26 mouse cellular contexts compared by ENCODE assay signal in the genomic region with DNA sequence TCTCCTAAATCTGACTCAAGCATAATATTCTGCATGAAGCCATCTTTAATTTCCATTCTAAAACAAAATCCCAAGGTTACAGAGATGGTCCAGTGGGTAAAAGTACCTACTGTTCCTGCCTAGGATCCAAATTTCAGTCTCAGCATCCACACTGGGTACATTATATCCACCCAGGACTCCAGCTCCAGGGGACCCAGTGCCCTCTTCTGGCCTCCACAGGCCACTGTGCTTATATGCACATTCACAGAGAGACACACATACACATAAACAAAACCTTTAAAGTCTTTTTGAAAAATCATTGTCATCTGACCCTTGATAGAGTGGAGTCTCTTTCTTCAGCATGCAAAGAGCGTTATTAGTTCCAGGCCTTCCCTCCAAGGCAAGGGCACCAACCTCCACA.
DNase-seq lines count a peak whose midpoint lies in the region; ATAC-seq and TF ChIP-seq lines count a peak whose summit lies in the region.
"Had no signal": no experiment of that assay in that cellular context is flagged by ENCODE, and none has a peak within 500 bp of the region (broad histone marks: within the 10 kb centered on the region; RNA-seq: fewer than 3 reads in every experiment).

No protein-coding gene starts in this region.

- no peak for DNase-seq in lung, postnatal 0 days (ENCODE audit: low spot score)
- DNase-seq in lung, postnatal 25 days (ENCODE audit: low spot score) = no peak
- no peak for DNase-seq in MEL (ENCODE audit: low read depth, low spot score)
- DNase-seq in splenic B cell, adult 2 months (ENCODE audit: low read depth, low spot score) = peak; percentile 14
- no peak for DNase-seq in left cerebral cortex, adult 2 months (ENCODE audit: extremely low spot score in 1 of 2, low spot score in 2 of 2)
- DNase-seq: adrenal gland, adult 2 months; cerebellum, adult 9-10 months; cerebellum, postnatal 36 days; gastrocnemius, adult 2 months; gastrocnemius, postnatal 36 days; heart, postnatal 14 days; kidney, adult 11 months; kidney, postnatal 36 days; layer of hippocampus, postnatal 36 days; thymus, postnatal 25 days had no signal

- no peaks in the 10 kb centered on the region for H3K36me3 ChIP-seq in intestine, postnatal 0 days (ENCODE audit: control insufficient read depth, insufficient read depth)
- no peaks in the 10 kb centered on the region for H3K36me3 ChIP-seq in intestine, embryonic 15.5 days
- H3K36me3 ChIP-seq in lung, postnatal 0 days (ENCODE audit: insufficient read depth, low read length) = no peaks in the 10 kb centered on the region
- H3K36me3 ChIP-seq in MEL (ENCODE audit: control insufficient read depth in 1 of 2, insufficient read depth in 2 of 2, low read length in 2 of 2) = peaks cover 0 to 4% of the 10 kb centered on the region in 2 experiments; a peak in 2 of 4 replicates
- no peaks in the 10 kb centered on the region for H3K36me3 ChIP-seq in splenic B cell, adult 2 months (ENCODE audit: control insufficient read depth, insufficient read depth, low read length, poor library complexity, severe bottlenecking)
- H3K36me3 ChIP-seq: G1E; kidney, embryonic 15.5 days; limb, embryonic 10.5 days; limb, embryonic 15.5 days; lung, embryonic 15.5 days; midbrain, embryonic 13.5 days; neural tube, embryonic 13.5 days had no signal

- 98% methylated on average over 1 of the region's 1 CpGs for WGBS in intestine, postnatal 0 days
- WGBS in intestine, embryonic 15.5 days = 97% methylated on average over 1 of the region's 1 CpGs
- WGBS in lung, postnatal 0 days = 100% methylated on average over 1 of the region's 1 CpGs

- no peak overlapping the region for H3K4me3 ChIP-seq in intestine, postnatal 0 days (ENCODE audit: low read depth, low read length)
- H3K4me3 ChIP-seq in intestine, embryonic 15.5 days (replicated peaks) = no peak overlapping the region
- no peak overlapping the region for H3K4me3 ChIP-seq in lung, postnatal 0 days (ENCODE audit: low read depth, low read length)
- H3K4me3 ChIP-seq in MEL (ENCODE audit: control insufficient read depth in 1 of 2, insufficient read depth in 1 of 2, low read depth in 2 of 2, low read length in 2 of 2) = no peak overlapping the region
- H3K4me3 ChIP-seq in left cerebral cortex, adult 2 months = no peak overlapping the region
- H3K4me3 ChIP-seq: gastrocnemius, adult 2 months; kidney, embryonic 15.5 days; limb, embryonic 10.5 days; limb, embryonic 15.5 days; lung, embryonic 15.5 days; midbrain, embryonic 13.5 days; neural tube, embryonic 13.5 days had no signal

- no peak overlapping the region for H3K9ac ChIP-seq in intestine, postnatal 0 days (ENCODE audit: low read depth, low read length)
- no peak overlapping the region for H3K9ac ChIP-seq in intestine, embryonic 15.5 days
- H3K9ac ChIP-seq in lung, postnatal 0 days (replicated peaks; ENCODE audit: low read depth) = no peak overlapping the region
- no peak overlapping the region for H3K9ac ChIP-seq in MEL (ENCODE audit: control insufficient read depth, low read depth, low read length, poor library complexity, severe bottlenecking)
- H3K9ac ChIP-seq: kidney, embryonic 15.5 days; limb, embryonic 15.5 days; liver, embryonic 14.5 days; lung, embryonic 15.5 days; midbrain, embryonic 13.5 days; neural tube, embryonic 13.5 days had no signal

- H3K27me3 ChIP-seq in intestine, postnatal 0 days (replicated peaks; ENCODE audit: control insufficient read depth, insufficient read depth, low read length) = no peaks in the 10 kb centered on the region
- no peaks in the 10 kb centered on the region for H3K27me3 ChIP-seq in intestine, embryonic 15.5 days (replicated peaks)
- no peaks in the 10 kb centered on the region for H3K27me3 ChIP-seq in lung, postnatal 0 days (replicated peaks; ENCODE audit: insufficient read depth, low read length)
- no peaks in the 10 kb centered on the region for H3K27me3 ChIP-seq in MEL (ENCODE audit: control insufficient read depth in 1 of 2, insufficient read depth in 2 of 2, low read length in 2 of 2)
- no peaks in the 10 kb centered on the region for H3K27me3 ChIP-seq in splenic B cell, adult 2 months (ENCODE audit: control insufficient read depth, insufficient read depth, low read length, poor library complexity, severe bottlenecking)
- H3K27me3 ChIP-seq: kidney, embryonic 15.5 days; limb, embryonic 15.5 days; lung, embryonic 15.5 days; midbrain, embryonic 13.5 days; neural tube, embryonic 13.5 days had no signal

- no peak for TF ChIP-seq EP300 in lung, postnatal 0 days (IDR thresholded peaks at IDR 0.05)
- no peak for TF ChIP-seq EP300 in MEL (IDR thresholded peaks at IDR 0.05; ENCODE audit: low read depth in 1 of 2, low read length in 2 of 2)

- no peak for TF ChIP-seq POLR2A in MEL (IDR thresholded peaks at IDR 0.05; ENCODE audit: control insufficient read depth in 1 of 2, insufficient read depth in 1 of 2, low read depth in 1 of 2, low read length in 2 of 2, poor library complexity in 1 of 2)

- H3K4me1 ChIP-seq in intestine, postnatal 0 days (replicated peaks; ENCODE audit: control insufficient read depth, insufficient read depth, low read length) = no peaks in the 10 kb centered on the region
- H3K4me1 ChIP-seq in intestine, embryonic 15.5 days (replicated peaks) = peaks cover 12% of the 10 kb centered on the region
- H3K4me1 ChIP-seq in lung, postnatal 0 days (ENCODE audit: insufficient read depth, low read depth, low read length) = peaks cover 16% of the 10 kb centered on the region; the same call in 1 of the 2 replicates
- peaks cover 0 to 7% of the 10 kb centered on the region in 2 experiments; a peak in 2 of 4 replicates for H3K4me1 ChIP-seq in MEL (ENCODE audit: control insufficient read depth in 1 of 2, insufficient read depth in 2 of 2, low read length in 2 of 2)

- H3K79me2 ChIP-seq in MEL (ENCODE audit: control insufficient read depth, insufficient read depth, low read length, poor library complexity) = no peaks in the 10 kb centered on the region

- TF ChIP-seq RAD21 in MEL (IDR thresholded peaks at IDR 0.05; ENCODE audit: low read depth, low read length) = peak; percentile 16

- intact Hi-C loops in left cerebral cortex, adult 2 months (cut with DNase I) = no loop called here

- peak; percentile 25; the same call in 1 of the 2 replicates for TF ChIP-seq CTCF in intestine, postnatal 0 days (IDR thresholded peaks at IDR 0.05; ENCODE audit: low read depth)
- TF ChIP-seq CTCF in lung, postnatal 0 days (IDR thresholded peaks at IDR 0.05) = peak; percentile 35
- TF ChIP-seq CTCF in MEL (IDR thresholded peaks at IDR 0.05 in 2 of 3, conservative IDR thresholded peaks at IDR 0.05 in 1 of 3; ENCODE audit: control insufficient read depth in 1 of 3, insufficient read depth in 1 of 3, low read depth in 2 of 3, low read length in 3 of 3, poor library complexity in 1 of 3, severe bottlenecking in 1 of 3) = peak in 2 of 3 experiments; percentile 10 to 19; a peak in 1 of 6 replicates
- no peak; the same call in 1 of the 2 replicates for TF ChIP-seq CTCF in left cerebral cortex, adult 2 months (IDR thresholded peaks at IDR 0.05)

- no peak for ATAC-seq in intestine, postnatal 0 days
- no peak for ATAC-seq in intestine, embryonic 15.5 days
- no peak for ATAC-seq in lung, postnatal 0 days
- ATAC-seq: forebrain, embryonic 14.5 days; midbrain, embryonic 13.5 days had no signal

- no peaks in the 10 kb centered on the region for H3K9me3 ChIP-seq in intestine, postnatal 0 days (ENCODE audit: control insufficient read depth)
- H3K9me3 ChIP-seq in intestine, embryonic 15.5 days = no peaks in the 10 kb centered on the region
- H3K9me3 ChIP-seq in lung, postnatal 0 days (ENCODE audit: low read length) = no peaks in the 10 kb centered on the region
- no peaks in the 10 kb centered on the region for H3K9me3 ChIP-seq in MEL (replicated peaks; ENCODE audit: insufficient read depth, low read length)
- H3K9me3 ChIP-seq: G1E; kidney, embryonic 15.5 days; limb, embryonic 10.5 days; limb, embryonic 15.5 days; lung, embryonic 15.5 days; midbrain, embryonic 13.5 days; neural tube, embryonic 13.5 days had no signal

- no peak overlapping the region for H3K27ac ChIP-seq in intestine, postnatal 0 days (ENCODE audit: low read depth, low read length)
- no peak overlapping the region for H3K27ac ChIP-seq in intestine, embryonic 15.5 days
- H3K27ac ChIP-seq in lung, postnatal 0 days (ENCODE audit: low read length) = no peak overlapping the region
- no peak overlapping the region for H3K27ac ChIP-seq in MEL (ENCODE audit: control insufficient read depth, low read depth, low read length)
- no peak overlapping the region for H3K27ac ChIP-seq in left cerebral cortex, adult 2 months
- H3K27ac ChIP-seq: gastrocnemius, adult 2 months; kidney, embryonic 15.5 days; limb, embryonic 15.5 days; liver, embryonic 14.5 days; lung, embryonic 15.5 days; midbrain, embryonic 13.5 days; neural tube, embryonic 13.5 days had no signal

- H3K4me2 ChIP-seq in intestine, postnatal 0 days (replicated peaks; ENCODE audit: low read depth) = no peak overlapping the region
- no peak overlapping the region for H3K4me2 ChIP-seq in intestine, embryonic 15.5 days (replicated peaks)
- no peak overlapping the region for H3K4me2 ChIP-seq in lung, postnatal 0 days (replicated peaks; ENCODE audit: low read depth, low read length)
- H3K4me2 ChIP-seq: kidney, embryonic 15.5 days; limb, embryonic 15.5 days; lung, embryonic 15.5 days; midbrain, embryonic 13.5 days; neural tube, embryonic 13.5 days had no signal

TF ChIP-seq in MEL, 35 proteins besides CTCF, POLR2A, EP300 and RAD21:
- peak; percentile 38 for TF ChIP-seq SMC3 (IDR thresholded peaks at IDR 0.05; ENCODE audit: low read depth, low read length)
- TF ChIP-seq ZNF384 (IDR thresholded peaks at IDR 0.05; ENCODE audit: low read depth, low read length) = no peak
